Mouse (Mus musculus) spleen, postnatal 10 days (tissue): Measurements from ENCODE around the gene Slc7a7.

Experiments
- DNase-seq, 2 experiments: peaks; one replicate each; pipeline ENCODE4 v3.0.0; 2021 to 2022; ENCODE audit warnings: low spot score in 2 of 2

The Slc7a7 gene

DNA sequence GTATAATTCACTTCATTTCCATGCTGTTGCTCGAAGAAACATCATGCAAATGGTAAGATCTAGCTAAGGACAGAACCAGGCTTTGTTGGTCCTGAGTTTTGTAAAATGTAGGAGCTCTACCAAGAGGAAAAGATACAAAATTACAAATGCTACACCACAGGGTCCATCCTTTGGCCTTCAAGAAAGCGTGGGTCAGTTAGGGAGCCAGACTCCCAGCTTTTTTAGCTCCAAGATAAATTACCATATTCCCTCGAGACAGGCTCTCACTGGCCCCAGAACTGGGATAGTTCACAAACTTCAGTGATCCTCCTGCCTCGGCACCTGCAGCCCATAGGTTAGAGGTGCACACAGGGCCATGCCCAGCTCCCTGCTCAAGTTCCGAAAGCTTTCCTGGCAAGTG, 93.1 kb downstream of the Slc7a7 start:
- no peak for DNase-seq

DNA sequence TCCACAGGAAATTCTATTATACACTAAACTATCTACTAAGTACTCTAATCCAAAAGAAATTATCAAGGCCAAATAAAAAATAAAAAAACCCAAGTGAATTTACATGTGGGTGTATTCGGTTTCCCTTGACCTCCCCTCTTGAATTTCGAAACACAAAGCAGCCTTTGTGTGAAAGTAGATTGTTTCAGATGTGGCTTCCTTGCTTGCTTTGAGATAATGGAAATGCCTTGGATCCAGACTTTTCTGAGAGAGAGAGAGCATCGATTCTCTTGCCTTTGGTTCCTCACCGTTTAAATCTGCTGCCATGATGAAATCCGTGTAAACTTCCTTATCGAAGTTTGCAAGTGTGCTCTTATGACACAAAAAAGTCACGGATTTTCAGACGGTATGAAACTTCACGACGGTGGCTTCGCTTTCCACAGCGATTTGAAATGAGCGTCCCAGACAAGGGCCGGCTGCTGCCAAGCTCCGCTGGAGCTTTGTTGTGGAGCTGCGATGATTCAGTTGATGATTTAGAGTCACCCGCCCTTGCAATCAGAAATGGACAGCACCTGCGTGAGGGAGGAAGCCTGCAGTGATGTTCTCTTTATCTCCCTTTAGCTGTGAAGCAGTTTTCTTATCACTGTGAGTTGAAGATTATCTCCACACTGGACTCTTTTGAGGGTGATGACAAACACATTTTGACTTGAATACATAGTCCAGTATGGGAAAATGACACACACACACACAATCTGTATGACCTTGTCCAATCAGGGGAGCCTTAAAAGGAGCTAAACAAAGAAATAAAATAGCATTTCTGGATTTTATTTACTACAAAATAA, 95.8 kb downstream of the Slc7a7 start:
- no peak for DNase-seq
